Mouse (Mus musculus): ENCODE measurements at regions not wholly inside any gene's neighbourhood (a gene's known extent, or its start where the extent isn't known, plus 50 kb on each side); places are given as distances from the start of the nearest gene placed in this dataset.

- no peak for DNase-seq (ENCODE audit: low read depth)
These were observed 314.5 kb downstream of the Plod2 start for GRCm38 (mm10) chr9:92856410-92857083.

GRCm38 (mm10) chr9:92865822-92866221 lies 323.8 kb downstream of the Plod2 start:
- DNase-seq (ENCODE audit: low read depth): no peak

- DNase-seq (ENCODE audit: low read depth): peak; percentile 6
These were observed 336.6 kb downstream of the Plod2 start for GRCm38 (mm10) chr9:92878589-92878988.

GRCm38 (mm10) chr9:92879812-92880211 lies 337.8 kb downstream of the Plod2 start:
- DNase-seq (ENCODE audit: low read depth): no peak

GRCm38 (mm10) chr9:92882251-92882832 lies 340.3 kb downstream of the Plod2 start:
- no peak for DNase-seq (ENCODE audit: low read depth)

GRCm38 (mm10) chr9:92890063-92890462 lies 348.0 kb downstream of the Plod2 start:
- no peak for DNase-seq (ENCODE audit: low read depth)

GRCm38 (mm10) chr9:92899733-92900132 lies 357.7 kb downstream of the Plod2 start:
- no peak for DNase-seq (ENCODE audit: low read depth)

GRCm38 (mm10) chr9:92907102-92907501 lies 365.1 kb downstream of the Plod2 start:
- DNase-seq (ENCODE audit: low read depth): no peak

GRCm38 (mm10) chr9:92919396-92919795 lies 377.4 kb downstream of the Plod2 start:
- no peak for DNase-seq (ENCODE audit: low read depth)

- DNase-seq (ENCODE audit: low read depth): no peak
These were observed 388.4 kb downstream of the Plod2 start for GRCm38 (mm10) chr9:92930231-92930966.

GRCm38 (mm10) chr9:92937802-92938201 lies 395.8 kb downstream of the Plod2 start:
- DNase-seq (ENCODE audit: low read depth): no peak

GRCm38 (mm10) chr9:92950092-92950491 lies 408.1 kb downstream of the Plod2 start:
- DNase-seq (ENCODE audit: low read depth): no peak

GRCm38 (mm10) chr9:92963275-92963674 lies 421.3 kb downstream of the Plod2 start:
- DNase-seq (ENCODE audit: low read depth): no peak

GRCm38 (mm10) chr9:92991759-92992158 lies 449.7 kb downstream of the Plod2 start:
- no peak for DNase-seq (ENCODE audit: low read depth)

- DNase-seq (ENCODE audit: low read depth): no peak
These were observed 454.1 kb downstream of the Plod2 start for GRCm38 (mm10) chr9:92996156-92996555.

- no peak for DNase-seq (ENCODE audit: low read depth)
These were observed 463.3 kb downstream of the Plod2 start for GRCm38 (mm10) chr9:93005182-93005953.

- DNase-seq (ENCODE audit: low read depth): no peak
These were observed 466.7 kb downstream of the Plod2 start for GRCm38 (mm10) chr9:93008511-93009302.

- DNase-seq (ENCODE audit: low read depth): no peak
These were observed 502.4 kb downstream of the Plod2 start for GRCm38 (mm10) chr9:93044298-93044912.

- DNase-seq (ENCODE audit: low read depth): no peak
These were observed 530.1 kb downstream of the Plod2 start for GRCm38 (mm10) chr9:93072140-93072539.

- DNase-seq (ENCODE audit: low read depth): no peak
These were observed 541.1 kb downstream of the Plod2 start for GRCm38 (mm10) chr9:93083114-93083513.

- no peak for DNase-seq (ENCODE audit: low read depth)
These were observed 556.1 kb downstream of the Plod2 start for GRCm38 (mm10) chr9:93098008-93098581.
